Mouse (Mus musculus) kidney, postnatal 0 days (tissue): ENCODE results near the gene B3gnt2. TPM values are rescaled to one million over a fixed set of nuclear protein-coding genes. Genes with fewer than 3 reads are reported as not detected.

Experiments
- ATAC-seq: fragments of 200-750 bp; cut with Nextera tagmentation; replicated peaks from 2 replicates; pipeline ENCODE4 v1.8.0; 2017; ENCODE audit warnings: low read depth, moderate number of reproducible peaks, moderate TSS enrichment, moderate library complexity; ENCODE audit not compliant: low FRiP score
- DNase-seq: peaks from one replicate; pipeline ENCODE4 v3.0.0-alpha.2; 2016; ENCODE audit warnings: low spot score
- H3K27ac ChIP-seq: fragments of 300-500 bp; sonication (generic); 2 replicates; pipeline ENCODE4 v1.5.1; 2014; ENCODE audit warnings: mild to moderate bottlenecking
- H3K27me3 ChIP-seq: fragments of 300-500 bp; sonication (generic); 2 replicates; pipeline ENCODE4 v1.6.1; 2014; ENCODE audit warnings: low read length, mixed read lengths; ENCODE audit not compliant: insufficient read depth
- H3K36me3 ChIP-seq: fragments of 300-500 bp; sonication (generic); 2 replicates; pipeline ENCODE4 v1.6.1; 2014; ENCODE audit warnings: low read length, mixed read lengths; ENCODE audit not compliant: insufficient read depth
- H3K4me1 ChIP-seq: fragments of 300-500 bp; sonication (generic); replicated peaks from 2 replicates; pipeline ENCODE4 v1.6.1; 2014; ENCODE audit warnings: antibody characterized with exemption, low read length, mixed read lengths; ENCODE audit not compliant: insufficient read depth
- H3K4me2 ChIP-seq: fragments of 300-500 bp; sonication (generic); 2 replicates; pipeline ENCODE4 v1.6.1; 2014; ENCODE audit warnings: mild to moderate bottlenecking, low read length, moderate library complexity, mixed read lengths
- H3K4me3 ChIP-seq: fragments of 300-500 bp; sonication (generic); replicated peaks from 2 replicates; pipeline ENCODE4 v1.5.1; 2014; ENCODE audit warnings: low read depth, low read length
- H3K9ac ChIP-seq: fragments of 300-500 bp; sonication (generic); 2 replicates; pipeline ENCODE4 v1.6.1; 2014; ENCODE audit warnings: low read depth, low read length
- H3K9me3 ChIP-seq: fragments of 300-500 bp; sonication (generic); replicated peaks from 2 replicates; pipeline ENCODE4 v1.6.1; 2016; ENCODE audit warnings: low read length, inconsistent platforms, mixed read lengths
- CTCF ChIP-seq: IDR thresholded peaks from 2 replicates; pipeline ENCODE4 v1.5.1; 2016; ENCODE audit warnings: antibody characterized with exemption, low read depth, mild to moderate bottlenecking, moderate library complexity
- WGBS: fragments of 180-500 bp; shearing (Covaris S2); extraction: QIAGEN DNeasy Blood & Tissue Kit; methylation state at CpG from one replicate; pipeline ENCODE4 v1.1.7; 2014; 5-methylcytosine and 5-hydroxymethylcytosine counted together
- polyA plus RNA-seq: library from polyadenylated mRNA; unstranded; fragments of >200 nt; fragmentation: Nextera tagmentation; extraction: Ambion mirVana; gene quantifications from 2 replicates; pipeline ENCODE4 v1.2.1, GENCODE M21; 2015

B3gnt2 gene
- polyA plus RNA-seq, 1 experiment from 2014 or later, result 20.7 TPM

- H3K4me3 ChIP-seq, result no peak overlapping the region
- no peak for TF ChIP-seq CTCF
Measured at GRCm38 (mm10) chr11:22747406-22747805, 113.4 kb downstream of the B3gnt2 start.

DNA sequence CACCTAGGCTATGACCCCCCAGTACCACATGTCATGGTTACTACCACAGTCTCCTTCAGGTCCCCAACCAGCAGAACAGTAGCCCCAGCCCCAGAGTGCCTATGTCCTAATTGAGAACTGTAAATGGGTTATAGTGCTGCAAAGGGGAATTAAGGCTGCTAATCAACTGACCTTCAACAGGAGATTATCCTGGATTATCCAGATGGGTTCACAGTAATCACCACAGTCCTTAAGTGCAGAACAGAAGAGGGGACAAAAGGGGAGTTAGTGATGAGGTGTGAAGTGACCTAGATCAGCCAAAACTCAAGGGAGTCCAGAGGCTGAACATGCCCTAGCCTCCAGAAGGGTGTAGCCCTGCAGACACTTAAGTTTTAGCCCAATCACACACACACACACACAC, 115.4 kb downstream of the B3gnt2 start:
- H3K9ac ChIP-seq, result no peak overlapping the region
- H3K36me3 ChIP-seq, result no peaks in the 10 kb centered on the region
- no peaks in the 10 kb centered on the region for H3K27me3 ChIP-seq
- H3K4me3 ChIP-seq, result no peak overlapping the region
- no peak for DNase-seq
- no peaks in the 10 kb centered on the region for H3K9me3 ChIP-seq
- ATAC-seq, result no peak
- no peak overlapping the region for H3K27ac ChIP-seq
- H3K4me2 ChIP-seq, result no peak overlapping the region
- H3K4me1 ChIP-seq, result no peaks in the 10 kb centered on the region
- TF ChIP-seq CTCF, result no peak

More at GRCm38 (mm10) chr11:22747406-22747805, 113.4 kb downstream of the B3gnt2 start:
- Histone ChIP-seq H3K9me3 (no peaks in the 10 kb centered on the region), H3K36me3 (no peaks in the 10 kb centered on the region), H3K9ac (no peak overlapping the region), H3K4me2 (no peak overlapping the region), H3K27me3 (no peaks in the 10 kb centered on the region), H3K27ac (no peak overlapping the region), H3K4me1 (no peaks in the 10 kb centered on the region)
- no peak for DNase-seq
- ATAC-seq, result no peak
- 88% methylated on average over 7 of the region's 7 CpGs for WGBS

DNA sequence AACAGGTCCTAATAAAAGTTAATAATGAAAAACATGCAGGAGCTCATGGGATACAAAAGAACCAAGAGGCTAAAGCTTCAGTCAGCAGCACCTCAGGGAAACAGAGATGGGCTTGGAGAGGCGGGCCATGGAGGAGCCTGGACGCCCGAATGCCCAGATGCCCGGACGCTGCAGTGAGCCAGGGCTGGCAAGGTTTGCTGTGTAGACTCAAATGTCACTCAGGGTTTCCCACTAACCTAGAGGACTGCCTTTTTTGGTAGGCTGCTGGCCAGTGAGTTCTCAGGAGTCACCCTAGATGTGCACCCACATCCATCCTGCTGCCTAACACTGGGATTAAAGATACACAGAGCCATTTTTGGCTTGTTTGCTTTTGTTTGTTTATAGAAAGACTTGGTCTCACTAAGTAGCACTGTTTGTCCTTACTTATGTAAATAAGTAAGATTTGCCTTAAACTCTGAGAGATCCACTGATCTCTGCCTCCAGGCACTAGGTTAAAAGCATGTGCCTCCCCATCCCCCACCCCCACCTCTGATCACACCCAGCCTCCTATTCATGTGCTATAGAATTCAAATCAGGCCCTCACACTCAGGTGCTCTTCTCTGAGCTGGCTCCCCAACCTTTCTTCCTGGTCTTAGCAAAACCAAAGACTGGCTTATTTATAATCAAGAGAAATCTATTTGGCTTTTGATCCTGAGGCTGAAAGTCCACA, 117.0 kb downstream of the B3gnt2 start:
- Histone ChIP-seq H3K4me3 (no peak overlapping the region), H3K36me3 (no peaks in the 10 kb centered on the region), H3K27ac (no peak overlapping the region), H3K27me3 (no peaks in the 10 kb centered on the region), H3K9ac (no peak overlapping the region), H3K9me3 (no peaks in the 10 kb centered on the region), H3K4me1 (no peaks in the 10 kb centered on the region), H3K4me2 (no peak overlapping the region)
- ATAC-seq (no peak), DNase-seq (no peak)
- 84% methylated on average over 5 of the region's 5 CpGs for WGBS
- no peak for TF ChIP-seq CTCF

GRCm38 (mm10) chr11:22741998-22742626, 118.6 kb downstream of the B3gnt2 start:
- ATAC-seq, result no peak
- DNase-seq, result no peak

DNA sequence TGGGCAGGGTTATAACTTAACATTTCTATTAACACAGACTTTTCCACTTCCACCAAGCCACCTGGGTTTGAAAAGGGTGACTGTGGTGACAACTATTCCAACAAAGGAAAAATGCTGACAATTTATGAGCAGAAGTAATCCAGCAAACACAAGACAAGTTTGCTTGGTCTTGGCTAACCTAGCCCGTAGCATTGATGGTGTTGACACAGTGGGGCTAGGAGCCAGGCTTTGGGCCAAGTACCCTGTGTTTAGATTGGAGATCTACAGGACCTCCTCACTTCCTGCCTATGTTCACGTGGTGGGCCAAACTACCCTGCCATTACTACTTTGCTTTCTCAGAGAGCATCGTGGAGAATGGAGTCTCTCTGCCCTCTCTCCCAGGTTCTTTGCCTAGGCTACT, 119.3 kb downstream of the B3gnt2 start:
- H3K27me3 ChIP-seq, result no peaks in the 10 kb centered on the region
- H3K4me3 ChIP-seq, result no peak overlapping the region
- H3K9me3 ChIP-seq, result no peaks in the 10 kb centered on the region
- H3K36me3 ChIP-seq, result no peaks in the 10 kb centered on the region
- ATAC-seq (no peak), DNase-seq (no peak)
- no peak for TF ChIP-seq CTCF
- WGBS, result 47% methylated on average over 3 of the region's 3 CpGs
- H3K9ac ChIP-seq, result no peak overlapping the region
- H3K27ac ChIP-seq, result no peak overlapping the region
- no peaks in the 10 kb centered on the region for H3K4me1 ChIP-seq
- H3K4me2 ChIP-seq, result no peak overlapping the region

More at GRCm38 (mm10) chr11:22741998-22742626, 118.6 kb downstream of the B3gnt2 start:
- Histone ChIP-seq H3K27me3 (no peaks in the 10 kb centered on the region), H3K4me2 (no peak overlapping the region), H3K4me1 (no peaks in the 10 kb centered on the region), H3K36me3 (no peaks in the 10 kb centered on the region), H3K9ac (no peak overlapping the region), H3K9me3 (no peaks in the 10 kb centered on the region), H3K27ac (no peak overlapping the region), H3K4me3 (no peak overlapping the region)
- WGBS, result 55% methylated on average over 7 of the region's 7 CpGs
- TF ChIP-seq CTCF, result no peak

DNA sequence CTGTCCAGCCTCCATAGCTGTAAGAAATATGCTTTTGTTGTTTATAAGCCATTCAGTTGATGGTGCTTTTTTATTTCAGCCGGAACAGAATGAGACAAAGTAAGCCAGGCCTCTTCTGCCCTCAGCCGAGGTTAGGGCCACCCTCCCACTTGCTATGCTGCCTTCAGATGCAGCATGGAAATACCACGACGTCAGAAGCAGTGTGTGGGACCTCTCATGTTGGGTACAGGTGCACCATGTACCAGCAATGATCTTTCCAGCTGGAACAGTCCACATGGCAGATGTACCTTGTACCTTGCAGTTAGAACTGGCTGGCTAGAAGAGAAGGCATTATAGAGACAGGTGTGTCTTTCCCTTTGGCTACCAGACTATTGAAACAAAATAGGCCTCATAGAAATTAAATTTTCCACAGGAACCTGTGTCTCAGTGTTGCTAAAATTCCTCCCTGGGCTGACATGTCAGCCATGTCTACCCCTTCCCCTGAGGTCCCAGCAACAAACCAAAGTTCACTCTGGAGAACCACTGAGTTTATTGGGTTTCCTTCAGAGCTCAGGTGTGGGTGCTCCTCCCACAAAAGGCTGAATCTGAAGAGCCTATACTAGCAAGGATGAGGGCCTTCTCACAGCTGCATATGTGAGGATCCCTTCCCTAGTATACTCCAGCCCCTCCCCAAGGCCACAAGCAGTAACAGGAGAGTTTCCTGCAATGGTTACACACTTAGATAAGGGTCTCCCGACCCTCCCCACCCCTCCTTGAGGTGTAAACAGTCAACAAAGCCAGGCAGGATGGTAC, 121.1 kb downstream of the B3gnt2 start:
- H3K9me3 ChIP-seq, result no peaks in the 10 kb centered on the region
- DNase-seq, result no peak
- H3K27me3 ChIP-seq, result no peaks in the 10 kb centered on the region
- H3K4me2 ChIP-seq, result no peak overlapping the region
- ATAC-seq, result no peak
- H3K9ac ChIP-seq, result no peak overlapping the region
- TF ChIP-seq CTCF, result no peak
- no peaks in the 10 kb centered on the region for H3K36me3 ChIP-seq
- H3K27ac ChIP-seq, result no peak overlapping the region
- no peak overlapping the region for H3K4me3 ChIP-seq
- 58% methylated on average over 5 of the region's 5 CpGs for WGBS
- no peaks in the 10 kb centered on the region for H3K4me1 ChIP-seq
